Comparison of ENCODE assay signal across 8 mouse cellular contexts in genomic region chr16:45844875-45845274, GRCm38 (mm10).
DNase-seq lines count a peak whose midpoint lies in the region; ATAC-seq and TF ChIP-seq lines count a peak whose summit lies in the region.

No protein-coding gene starts in this region.

- no peak for ATAC-seq in intestine, embryonic 16.5 days
- no peak for ATAC-seq in lung, postnatal 0 days
- no peak for ATAC-seq in inflammation-experienced regulatory T-cells, adult 6 months

- no peaks in the 10 kb centered on the region for H3K27me3 ChIP-seq in intestine, embryonic 16.5 days (replicated peaks; ENCODE audit: control insufficient read depth, insufficient read depth, low read length)
- no peaks in the 10 kb centered on the region for H3K27me3 ChIP-seq in lung, postnatal 0 days (replicated peaks; ENCODE audit: insufficient read depth, low read length)

- H3K9me3 ChIP-seq in intestine, embryonic 16.5 days (ENCODE audit: control insufficient read depth, low read length): no peaks in the 10 kb centered on the region
- H3K9me3 ChIP-seq in lung, postnatal 0 days (ENCODE audit: low read length): no peaks in the 10 kb centered on the region

- 16% methylated on average over 10 of the region's 10 CpGs for WGBS in intestine, embryonic 16.5 days
- 18% methylated on average over 10 of the region's 10 CpGs for WGBS in lung, postnatal 0 days

- TF ChIP-seq EP300 in lung, postnatal 0 days (IDR thresholded peaks at IDR 0.05): no peak

- H3K27ac ChIP-seq in intestine, embryonic 16.5 days (ENCODE audit: low read length): peak overlapping the region; percentile 89; the same call in 1 of the 2 replicates
- H3K27ac ChIP-seq in lung, postnatal 0 days (ENCODE audit: low read length): peak overlapping the region; percentile 97

- peak; percentile 33 to 81 for DNase-seq in adrenal gland, adult (ENCODE audit: inconsistent age in 2 of 2, low spot score in 1 of 2)
- DNase-seq in adrenal gland, adult 8-10 months: no peak
- DNase-seq in adrenal gland, postnatal 36 days: peak; percentile 31 to 40
- DNase-seq in lung, postnatal 0 days (ENCODE audit: low spot score): peak; percentile 46
- DNase-seq in layer of hippocampus, adult 18-20 months (ENCODE audit: low spot score in 2 of 2): no peak
- DNase-seq in left cerebral cortex, postnatal 36 days (ENCODE audit: low spot score in 2 of 2): no peak

- H3K4me2 ChIP-seq in intestine, embryonic 16.5 days (ENCODE audit: low read depth, low read length): peak overlapping the region; percentile 86
- peak overlapping the region; percentile 80 for H3K4me2 ChIP-seq in lung, postnatal 0 days (replicated peaks; ENCODE audit: low read depth, low read length)

- H3K36me3 ChIP-seq in intestine, embryonic 16.5 days (ENCODE audit: control insufficient read depth, insufficient read depth, low read length): no peaks in the 10 kb centered on the region
- H3K36me3 ChIP-seq in lung, postnatal 0 days (ENCODE audit: insufficient read depth, low read length): no peaks in the 10 kb centered on the region

- H3K9ac ChIP-seq in intestine, embryonic 16.5 days (ENCODE audit: low read depth, low read length): peak overlapping the region; percentile 90
- peak overlapping the region; percentile 75 for H3K9ac ChIP-seq in lung, postnatal 0 days (replicated peaks; ENCODE audit: low read depth)

- no peak for TF ChIP-seq CTCF in lung, postnatal 0 days (IDR thresholded peaks at IDR 0.05)

- intact Hi-C loops in left cerebral cortex, postnatal 36 days (cut with DNase I): no loop called here

- H3K4me3 ChIP-seq in intestine, embryonic 16.5 days (ENCODE audit: low read length): peak overlapping the region; percentile 84
- H3K4me3 ChIP-seq in lung, postnatal 0 days (ENCODE audit: low read depth, low read length): peak overlapping the region; percentile 65

- H3K4me1 ChIP-seq in intestine, embryonic 16.5 days (ENCODE audit: control insufficient read depth, insufficient read depth, low read length): peaks cover 12% of the 10 kb centered on the region
- peaks cover 15% of the 10 kb centered on the region; the same call in 1 of the 2 replicates for H3K4me1 ChIP-seq in lung, postnatal 0 days (ENCODE audit: insufficient read depth, low read depth, low read length)

Comparison
In these comparisons a context has a peak if more than half of its experiments do, and no peak if none do; other contexts are left out.
1. DNase-seq: peak in adrenal gland, adult (2 of 2), adrenal gland, postnatal 36 days (2 of 2) and lung, postnatal 0 days (single experiment); none in adrenal gland, adult 8-10 months (single experiment), layer of hippocampus, adult 18-20 months (0 of 2) and left cerebral cortex, postnatal 36 days (0 of 2).